ENCODE assay signal across 7 mouse cellular contexts in the genomic region with DNA sequence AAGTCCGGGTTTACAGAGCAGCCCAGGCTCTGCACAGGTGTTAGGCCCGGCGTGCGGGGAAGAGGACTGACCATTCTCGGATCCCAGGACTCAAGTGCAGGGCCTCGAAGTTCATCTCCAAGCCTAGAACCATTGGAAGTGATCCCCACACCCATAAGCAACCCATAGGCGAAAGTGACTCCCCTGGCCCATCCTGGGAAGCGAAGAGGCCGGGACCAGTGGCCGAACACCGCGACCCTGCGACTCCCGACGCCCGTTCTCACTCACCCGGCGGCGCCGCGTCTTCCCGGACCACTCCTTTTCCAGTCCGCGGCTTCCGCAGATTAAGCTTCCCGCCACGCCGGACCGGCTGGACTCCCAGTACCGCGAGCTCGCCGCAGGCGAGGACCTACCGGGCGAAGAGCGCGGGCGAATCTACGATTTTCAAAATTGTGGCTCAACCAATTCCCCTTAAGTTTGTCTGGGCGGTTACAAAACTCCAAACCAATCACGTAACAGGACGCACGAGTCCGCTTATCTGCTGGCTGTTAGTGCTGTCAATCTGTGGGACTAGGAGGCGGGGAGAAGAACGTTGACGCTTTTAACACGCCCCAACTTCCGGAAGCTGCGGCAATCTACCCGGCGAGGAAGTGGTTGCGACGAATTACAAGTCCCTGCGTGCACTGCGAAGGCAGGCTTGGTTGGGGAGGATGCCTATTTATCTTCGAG. TPM values are rescaled to one million over a fixed set of nuclear protein-coding genes. Genes with fewer than 3 reads are reported as not detected.
DNase-seq lines count a peak whose midpoint lies in the region; ATAC-seq lines count a peak whose summit lies in the region.

Incenp (minus strand) TSS at position 480 of the 708 bp plus-strand sequence.

- peak within 1 kb of the TSS; percentile 77 for H3K4me3 ChIP-seq in intestine, embryonic 16.5 days (ENCODE audit: low read length)
- peak within 1 kb of the TSS; percentile 90 for H3K4me3 ChIP-seq in midbrain, embryonic 11.5 days (ENCODE audit: low read depth, low read length)

- peak within 1 kb of the TSS; percentile 72 for H3K4me2 ChIP-seq in intestine, embryonic 16.5 days (ENCODE audit: low read depth, low read length)
- H3K4me2 ChIP-seq in midbrain, embryonic 11.5 days: peak within 1 kb of the TSS; percentile 85

- H3K27me3 ChIP-seq in intestine, embryonic 16.5 days (replicated peaks; ENCODE audit: control insufficient read depth, insufficient read depth, low read length): no peaks in the 10 kb centered on the region
- no peaks in the 10 kb centered on the region for H3K27me3 ChIP-seq in midbrain, embryonic 11.5 days (ENCODE audit: control insufficient read depth, insufficient read depth, low read length)

- peaks cover 18% of the 10 kb centered on the region for H3K4me1 ChIP-seq in intestine, embryonic 16.5 days (ENCODE audit: control insufficient read depth, insufficient read depth, low read length)
- peaks cover 17% of the 10 kb centered on the region for H3K4me1 ChIP-seq in midbrain, embryonic 11.5 days (ENCODE audit: control insufficient read depth, insufficient read depth, low read length)

- H3K9me3 ChIP-seq in intestine, embryonic 16.5 days (ENCODE audit: control insufficient read depth, low read length): no peaks in the 10 kb centered on the region
- no peaks in the 10 kb centered on the region for H3K9me3 ChIP-seq in midbrain, embryonic 11.5 days (ENCODE audit: control insufficient read depth, low read length)

- under 1% methylated on average over 58 of the region's 58 CpGs for WGBS in intestine, embryonic 16.5 days
- WGBS in midbrain, embryonic 11.5 days: under 1% methylated on average over 58 of the region's 58 CpGs

- peak; percentile 98 for ATAC-seq in intestine, embryonic 16.5 days
- ATAC-seq in midbrain, embryonic 11.5 days (ENCODE audit: low FRiP score): peak; percentile 99

- H3K27ac ChIP-seq in intestine, embryonic 16.5 days (ENCODE audit: low read length): peak within 1 kb of the TSS; percentile 93
- H3K27ac ChIP-seq in midbrain, embryonic 11.5 days (ENCODE audit: low read depth, low read length): peak within 1 kb of the TSS; percentile 77

- DNase-seq in adrenal gland, adult 8-10 months: peak; percentile 95
- DNase-seq in embryo, embryonic 9.5 days (ENCODE audit: extremely low spot score): peak; percentile 95
- peak; percentile 68 to 88 for DNase-seq in gastrocnemius, postnatal 4 days (ENCODE audit: low spot score in 2 of 2)
- peak; percentile 92 to 94 for DNase-seq in left cerebral cortex, postnatal 36 days (ENCODE audit: low spot score in 2 of 2)
- DNase-seq in midbrain, embryonic 11.5 days (ENCODE audit: low spot score, missing footprints): peak; percentile 98
- peak; percentile 96 for DNase-seq in skeletal muscle tissue, adult 2 months (ENCODE audit: low read depth, low spot score)

- peaks cover 4% of the 10 kb centered on the region for H3K36me3 ChIP-seq in intestine, embryonic 16.5 days (ENCODE audit: control insufficient read depth, insufficient read depth, low read length)
- peaks cover 11% of the 10 kb centered on the region for H3K36me3 ChIP-seq in midbrain, embryonic 11.5 days (ENCODE audit: control insufficient read depth, insufficient read depth, low read length)

- peak within 1 kb of the TSS; percentile 80 for H3K9ac ChIP-seq in intestine, embryonic 16.5 days (ENCODE audit: low read depth, low read length)
- H3K9ac ChIP-seq in midbrain, embryonic 11.5 days (ENCODE audit: low read length): peak within 1 kb of the TSS; percentile 93

- intact Hi-C loops in left cerebral cortex, postnatal 36 days (cut with DNase I): no loop called here

RNA-seq across cellular contexts. Expression of gene Incenp, which starts in this region (rescaled TPM):
- total RNA-seq in adrenal gland, adult 8-10 months (2022): 10 to 100 TPM; 13.3 to 19.8 (median 18.5) TPM
- 10 to 100 TPM; 39.3 TPM for total RNA-seq in gastrocnemius, postnatal 4 days (2021)
- polyA plus RNA-seq in intestine, embryonic 16.5 days (2015; fragmentation: Nextera tagmentation; extraction: Ambion mirVana): 63.8 and 64.4 TPM in 2 replicates
- 10 to 100 TPM; 24.7 to 30.7 TPM for total RNA-seq in left cerebral cortex, postnatal 36 days (2021)
- 97.8 and 106 TPM in 2 replicates for polyA plus RNA-seq in midbrain, embryonic 11.5 days (2014; fragmentation: Nextera tagmentation; extraction: Ambion mirVana)

Comparison
In these comparisons a context has a peak if more than half of its experiments do, and no peak if none do; other contexts are left out.
1. Peak in every context shown above with its lines: DNase-seq, ATAC-seq, H3K4me3 ChIP-seq and H3K27ac ChIP-seq.